Mouse (Mus musculus): Measurements from ENCODE around the gene Cnksr1. TPM values are rescaled to one million over a fixed set of nuclear protein-coding genes. Genes with fewer than 3 reads are reported as not detected.
A peak's percentile ranks its signal among the peaks of the same experiment; 100 is the strongest.

The Cnksr1 gene
- polyA plus RNA-seq, 1 experiment from 2014 or later, result 2.1 TPM

GRCm38 (mm10) chr4:134251241-134252130 is 13.3 kb upstream of the Cnksr1 start:
- peak overlapping the region; percentile 60 for H3K9ac ChIP-seq
- no peaks in the 10 kb centered on the region for H3K9me3 ChIP-seq
- peaks cover 51% of the 10 kb centered on the region for H3K4me1 ChIP-seq
- ATAC-seq (ENCODE audit: insufficient number of reproducible peaks, insufficient read depth, low FRiP score, low TSS enrichment), result no peak
- WGBS, result 1% methylated on average over 88 of the region's 91 CpGs
- H3K36me3 ChIP-seq, result no peaks in the 10 kb centered on the region
- peaks cover 88% of the 10 kb centered on the region for H3K27me3 ChIP-seq
- peak overlapping the region; percentile 50 for H3K4me3 ChIP-seq
- no peak overlapping the region for H3K27ac ChIP-seq
- H3K4me2 ChIP-seq (replicated peaks), result peak overlapping the region; percentile 89

GRCm38 (mm10) chr4:134250930-134251240 is 12.7 kb upstream of the Cnksr1 start:
- peak overlapping the region; percentile 50 for H3K4me3 ChIP-seq
- ATAC-seq (ENCODE audit: insufficient number of reproducible peaks, insufficient read depth, low FRiP score, low TSS enrichment), result no peak
- WGBS, result 15% methylated on average over 10 of the region's 10 CpGs
- peak overlapping the region; percentile 89 for H3K4me2 ChIP-seq (replicated peaks)
- H3K27ac ChIP-seq, result no peak overlapping the region
- peaks cover 92% of the 10 kb centered on the region for H3K27me3 ChIP-seq
- H3K9me3 ChIP-seq, result no peaks in the 10 kb centered on the region
- no peaks in the 10 kb centered on the region for H3K36me3 ChIP-seq
- H3K9ac ChIP-seq, result peak overlapping the region; percentile 60
- peaks cover 50% of the 10 kb centered on the region for H3K4me1 ChIP-seq

- H3K27ac ChIP-seq, result no peak overlapping the region
- peak overlapping the region; percentile 89 for H3K4me2 ChIP-seq (replicated peaks)
- H3K4me3 ChIP-seq, result peak overlapping the region; percentile 50
- H3K36me3 ChIP-seq, result no peaks in the 10 kb centered on the region
- peak overlapping the region; percentile 48 for H3K9ac ChIP-seq
- no peak for ATAC-seq (ENCODE audit: insufficient number of reproducible peaks, insufficient read depth, low FRiP score, low TSS enrichment)
- WGBS, result 6% methylated on average over 27 of the region's 27 CpGs
- no peaks in the 10 kb centered on the region for H3K9me3 ChIP-seq
- peaks cover 89% of the 10 kb centered on the region for H3K27me3 ChIP-seq
- H3K4me1 ChIP-seq, result peaks cover 49% of the 10 kb centered on the region
These were observed 12.1 kb upstream of the Cnksr1 start for GRCm38 (mm10) chr4:134250116-134250929.

DNA sequence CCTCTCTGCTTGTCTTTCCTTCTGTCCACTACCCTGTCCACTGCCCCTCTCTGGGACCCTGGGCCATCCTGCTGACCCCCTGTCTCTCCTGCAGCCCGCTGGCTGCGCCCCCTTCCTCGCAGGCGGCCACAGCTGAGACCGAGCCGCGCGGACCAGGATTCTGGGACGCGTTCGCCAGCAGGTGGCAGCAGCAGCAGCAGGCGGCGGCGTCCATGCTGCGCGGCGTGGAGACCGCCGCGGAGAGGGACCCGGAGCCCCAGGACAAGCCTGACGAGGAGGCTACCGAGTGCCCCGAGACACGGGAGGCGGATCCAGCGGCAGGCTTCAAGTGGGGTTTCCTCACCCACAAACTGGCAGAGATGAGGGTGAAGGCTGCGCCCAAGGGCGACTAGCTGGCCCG is 11.5 kb upstream of the Cnksr1 start:
- H3K27ac ChIP-seq, result no peak overlapping the region
- peaks cover 53% of the 10 kb centered on the region for H3K4me1 ChIP-seq
- peak overlapping the region; percentile 48 for H3K9ac ChIP-seq
- H3K4me3 ChIP-seq, result peak overlapping the region; percentile 50
- peaks cover 85% of the 10 kb centered on the region for H3K27me3 ChIP-seq
- ATAC-seq (ENCODE audit: insufficient number of reproducible peaks, insufficient read depth, low FRiP score, low TSS enrichment), result peak; percentile 23; the same call in 1 of the 2 replicates
- H3K4me2 ChIP-seq (replicated peaks), result peak overlapping the region; percentile 89
- no peaks in the 10 kb centered on the region for H3K9me3 ChIP-seq
- 2% methylated on average over 30 of the region's 30 CpGs for WGBS
- H3K36me3 ChIP-seq, result no peaks in the 10 kb centered on the region

GRCm38 (mm10) chr4:134246719-134247258 is 8.6 kb upstream of the Cnksr1 start, which contains the start of gene Gm30191:
Gene Gm30191 (plus strand): TSS chr4:134246935.
- peak within 1 kb of the TSS; percentile 93 for H3K4me2 ChIP-seq (replicated peaks)
- no peak within 1 kb of the TSS for H3K27ac ChIP-seq
- H3K4me3 ChIP-seq, result peak within 1 kb of the TSS; percentile 70
- H3K9ac ChIP-seq, result 0 out of 2 replicates have a peak within 1 kb of the TSS, but pooled peaks have one; percentile 24
- H3K27me3 ChIP-seq, result peaks cover 56% of the 10 kb centered on the region
- no peaks in the 10 kb centered on the region for H3K36me3 ChIP-seq
- WGBS, result 69% methylated on average over 7 of the region's 7 CpGs
- peaks cover 38% of the 10 kb centered on the region for H3K4me1 ChIP-seq
- ATAC-seq (ENCODE audit: insufficient number of reproducible peaks, insufficient read depth, low FRiP score, low TSS enrichment), result no peak
- H3K9me3 ChIP-seq, result no peaks in the 10 kb centered on the region

DNA sequence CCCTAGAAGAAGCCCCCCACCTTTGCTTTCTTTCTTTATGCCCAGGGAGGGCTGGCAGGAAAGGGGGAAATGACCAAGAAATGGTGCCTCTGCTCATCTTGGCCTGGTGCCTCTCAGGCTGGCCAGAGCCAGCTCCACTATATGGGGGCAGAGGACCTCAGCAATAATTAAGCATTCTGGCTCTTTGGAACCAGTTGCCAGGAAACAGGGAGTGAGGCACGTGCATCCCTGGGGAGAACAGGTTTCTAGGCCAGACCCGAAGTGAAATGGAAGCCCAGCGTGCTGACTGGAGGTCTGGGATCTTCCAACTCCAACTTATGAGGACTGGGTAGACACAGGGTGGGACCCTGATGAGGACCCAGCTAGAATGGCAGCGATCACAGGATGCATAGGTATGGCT is 8.1 kb upstream of the Cnksr1 start:
- H3K4me1 ChIP-seq, result peaks cover 32% of the 10 kb centered on the region

DNA sequence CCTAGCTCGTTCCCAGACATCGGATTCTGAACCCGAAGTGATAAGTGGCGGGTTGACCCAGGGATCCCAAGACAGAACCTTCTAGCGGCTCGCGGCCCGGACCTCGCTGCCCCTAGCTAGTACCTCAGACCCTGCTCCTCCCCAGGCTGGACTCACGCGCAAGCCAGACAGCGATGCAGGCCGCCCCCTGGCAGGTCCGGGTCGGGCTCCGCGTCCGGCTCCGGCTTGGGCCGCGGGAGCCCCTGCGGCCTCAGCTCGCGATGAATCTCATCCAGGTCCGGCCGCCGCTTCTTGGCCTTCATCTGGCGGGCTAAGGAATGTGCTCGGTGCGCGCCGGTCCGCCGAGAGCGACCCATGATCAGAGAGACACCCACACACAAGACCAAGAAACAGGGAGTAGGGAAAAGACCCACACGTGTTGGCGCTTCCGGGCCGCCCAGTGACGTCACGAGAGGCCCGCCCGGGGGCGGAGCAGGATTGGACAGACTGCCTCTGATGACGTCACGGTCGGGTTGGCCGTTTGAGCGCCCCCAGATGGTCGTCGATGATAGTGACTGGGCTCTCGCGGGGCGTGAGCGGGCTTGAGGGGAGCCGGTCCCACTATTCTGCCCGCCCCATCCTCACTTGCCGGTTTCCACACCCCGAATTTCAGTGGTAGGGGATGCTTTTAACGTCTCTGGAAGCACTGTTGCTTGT is 7.1 kb upstream of the Cnksr1 start, which contains the start of gene Zfp593:
Zfp593 (minus strand) TSS at position 445 of the 696 bp plus-strand sequence.
- Histone ChIP-seq H3K4me1 (peaks cover 25% of the 10 kb centered on the region), H3K27ac (no peak within 1 kb of the TSS), H3K27me3 (peaks cover 41% of the 10 kb centered on the region), H3K4me3 (peak within 1 kb of the TSS; percentile 70), H3K36me3 (no peaks in the 10 kb centered on the region), H3K4me2 (replicated peaks) (peak within 1 kb of the TSS; percentile 93), H3K9me3 (no peaks in the 10 kb centered on the region), H3K9ac (peak within 1 kb of the TSS; percentile 70)
- WGBS, result under 1% methylated on average over 60 of the region's 60 CpGs
- no peak for ATAC-seq (ENCODE audit: insufficient number of reproducible peaks, insufficient read depth, low FRiP score, low TSS enrichment)

More for the DNA sequence above, 8.1 kb upstream of the Cnksr1 start:
- H3K9ac ChIP-seq, result no peak overlapping the region
- no peaks in the 10 kb centered on the region for H3K9me3 ChIP-seq
- H3K27me3 ChIP-seq, result peaks cover 51% of the 10 kb centered on the region
- 36% methylated on average over 4 of the region's 4 CpGs for whole genome bisulfite sequencing
- no peak overlapping the region for H3K4me3 ChIP-seq
- ATAC-seq (ENCODE audit: insufficient number of reproducible peaks, insufficient read depth, low FRiP score, low TSS enrichment), result no peak
- H3K4me2 ChIP-seq (replicated peaks), result peak overlapping the region; percentile 93; the same call in 1 of the 2 replicates
- no peaks in the 10 kb centered on the region for H3K36me3 ChIP-seq
- H3K27ac ChIP-seq, result no peak overlapping the region

DNA sequence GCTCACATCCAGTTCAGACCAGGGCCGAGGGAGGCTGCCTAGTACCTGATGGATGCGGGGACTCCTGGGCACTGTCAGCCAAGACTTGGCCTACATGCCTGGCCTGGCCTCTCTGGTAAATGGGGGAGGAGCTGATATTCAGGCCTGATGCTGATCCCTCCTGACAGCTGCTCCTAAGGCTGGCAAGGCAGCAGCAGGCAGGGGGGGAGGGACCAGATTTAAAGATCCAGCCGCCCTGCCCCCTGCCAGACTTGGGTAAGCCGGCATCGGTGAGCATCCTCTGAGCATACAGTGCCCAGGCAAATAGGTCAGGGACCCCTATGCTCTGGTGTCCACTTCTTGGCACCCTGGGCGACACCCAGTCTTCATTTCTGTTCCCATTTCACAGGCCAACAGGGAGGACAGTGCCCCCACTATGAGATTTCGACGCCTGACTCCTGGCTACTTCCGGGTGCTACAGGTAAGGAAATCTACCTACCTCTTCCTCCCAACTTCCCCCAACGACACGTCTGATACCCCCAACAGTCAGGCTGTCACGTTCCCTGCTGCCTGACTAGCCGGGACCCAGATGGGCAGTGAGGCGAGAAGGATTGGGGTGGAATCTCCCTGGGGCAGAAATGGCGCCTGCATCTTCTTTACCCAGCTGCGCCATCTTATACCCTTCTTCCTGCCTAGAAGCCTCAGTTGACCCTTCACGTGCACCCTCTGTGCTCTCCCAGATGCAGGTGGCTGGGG is 5.5 kb upstream of the Cnksr1 start, which contains the start of gene E130218I03Rik:
E130218I03Rik (plus strand) TSS at position 147 of the 735 bp plus-strand sequence.
- H3K27ac ChIP-seq, result no peak within 1 kb of the TSS
- H3K9ac ChIP-seq, result no peak within 1 kb of the TSS; the same call in 1 of the 2 replicates
- peak within 1 kb of the TSS; percentile 93 for H3K4me2 ChIP-seq (replicated peaks)
- no peak for ATAC-seq (ENCODE audit: insufficient number of reproducible peaks, insufficient read depth, low FRiP score, low TSS enrichment)
- H3K4me3 ChIP-seq, result peak within 1 kb of the TSS; percentile 70
- no peaks in the 10 kb centered on the region for H3K36me3 ChIP-seq
- H3K4me1 ChIP-seq, result peaks cover 20% of the 10 kb centered on the region
- no peaks in the 10 kb centered on the region for H3K9me3 ChIP-seq
- H3K27me3 ChIP-seq, result peaks cover 29% of the 10 kb centered on the region
- WGBS, result 82% methylated on average over 17 of the region's 17 CpGs

DNA sequence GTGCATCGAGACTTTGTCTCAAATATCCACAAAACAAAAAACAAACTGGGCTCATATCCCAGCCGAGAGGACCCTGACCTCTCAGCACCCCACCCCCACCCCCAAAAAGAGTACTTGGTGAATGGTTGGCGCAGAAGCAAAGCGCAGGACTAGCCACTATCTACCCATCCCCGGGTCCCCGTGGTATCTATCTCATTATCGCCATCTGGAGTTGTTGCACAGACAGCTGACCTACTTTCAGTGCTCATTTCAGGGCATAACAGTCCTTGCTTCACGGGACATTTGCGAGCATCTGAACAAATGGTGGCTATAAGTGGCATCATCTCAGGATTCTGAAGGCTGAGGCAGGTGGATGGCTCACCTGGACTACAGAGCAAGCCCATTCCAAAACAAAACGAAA is 487 bp upstream of the Cnksr1 start:
- 14% methylated on average over 10 of the region's 10 CpGs for WGBS

DNA sequence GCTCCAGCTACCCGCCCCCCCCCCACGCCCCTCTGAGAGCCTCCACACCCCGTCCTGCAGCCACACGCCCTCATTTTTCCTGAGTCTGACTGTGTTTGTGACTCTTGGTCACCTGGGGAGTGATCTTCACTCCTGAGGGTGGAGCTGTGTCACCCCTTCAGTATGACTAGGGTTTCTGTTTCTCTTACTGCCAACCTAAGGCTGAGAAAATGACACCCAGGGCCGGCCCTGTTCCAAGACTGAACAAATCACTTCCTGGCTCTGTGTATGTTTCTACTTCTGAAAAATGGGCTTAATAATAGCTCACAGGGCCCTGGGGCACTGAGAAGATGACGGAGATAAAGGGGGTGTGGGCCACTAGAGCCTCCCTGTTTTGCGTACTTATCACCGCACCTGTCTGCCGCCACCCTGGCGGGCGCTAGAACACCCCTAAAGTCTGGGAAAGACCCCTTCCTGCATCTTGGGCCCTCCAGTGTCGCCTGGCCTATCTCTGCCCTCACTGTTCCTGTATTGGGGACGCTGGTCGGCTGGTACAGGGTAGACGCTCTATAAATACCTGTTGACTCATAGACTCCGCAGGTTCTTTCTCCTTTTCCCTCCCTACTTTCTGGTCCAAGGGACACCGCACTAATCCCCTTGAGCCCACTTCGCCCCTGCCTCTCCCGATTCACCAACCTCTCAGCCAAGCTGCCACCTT is 469 bp downstream of the Cnksr1 start:
- ATAC-seq (ENCODE audit: insufficient number of reproducible peaks, insufficient read depth, low FRiP score, low TSS enrichment), result no peak
- Histone ChIP-seq H3K4me1 (peaks cover 4% of the 10 kb centered on the region; the same call in 1 of the 2 replicates), H3K27ac (no peak overlapping the region), H3K9ac (no peak overlapping the region), H3K9me3 (no peaks in the 10 kb centered on the region), H3K4me2 (replicated peaks) (peak overlapping the region; percentile 42), H3K36me3 (no peaks in the 10 kb centered on the region), H3K4me3 (peak overlapping the region; percentile 28), H3K27me3 (peaks cover 21% of the 10 kb centered on the region)
- WGBS, result 18% methylated on average over 19 of the region's 19 CpGs

More for the DNA sequence above, 487 bp upstream of the Cnksr1 start:
- no peak overlapping the region for H3K9ac ChIP-seq
- peak overlapping the region; percentile 42 for H3K4me2 ChIP-seq (replicated peaks)
- H3K4me3 ChIP-seq, result 0 out of 2 replicates have a peak overlapping the region, but pooled peaks have one; percentile 28
- H3K27ac ChIP-seq, result no peak overlapping the region
- H3K9me3 ChIP-seq, result no peaks in the 10 kb centered on the region
- H3K4me1 ChIP-seq, result peaks cover 4% of the 10 kb centered on the region; the same call in 1 of the 2 replicates
- H3K27me3 ChIP-seq, result peaks cover 21% of the 10 kb centered on the region
- no peaks in the 10 kb centered on the region for H3K36me3 ChIP-seq
- ATAC-seq (ENCODE audit: insufficient number of reproducible peaks, insufficient read depth, low FRiP score, low TSS enrichment), result no peak

All from embryonic facial prominence, embryonic 12.5 days (tissue).